Comparison of ENCODE assay signal across 15 mouse cellular contexts in the genomic region with DNA sequence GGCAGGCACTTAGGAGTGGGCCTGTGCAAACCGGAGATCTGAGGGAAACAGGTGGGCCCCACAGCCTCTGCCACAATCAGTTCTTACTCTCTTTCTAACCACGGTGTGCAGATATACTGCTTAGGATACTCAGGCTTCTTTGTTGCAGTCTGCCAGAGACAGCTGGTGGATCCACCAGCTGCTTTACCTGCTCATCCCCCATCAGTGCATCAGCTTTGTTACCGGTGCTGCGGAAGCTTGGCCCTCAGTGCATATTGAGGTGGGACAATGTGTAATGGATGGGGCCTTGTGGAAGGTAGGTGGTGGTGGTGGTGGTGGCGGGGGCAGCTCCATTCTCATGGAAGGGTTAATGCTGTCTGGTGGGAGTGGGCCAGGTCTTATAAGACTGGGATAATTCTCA.
"Had no signal": no experiment of that assay in that cellular context is flagged by ENCODE, and none has a peak within 500 bp of the region (broad histone marks: within the 10 kb centered on the region; RNA-seq: fewer than 3 reads in every experiment).

No protein-coding gene starts in this region.

- H3K4me3 ChIP-seq: neural tube, embryonic 15.5 days; stomach, embryonic 15.5 days had no signal

- H3K36me3 ChIP-seq: neural tube, embryonic 15.5 days; stomach, embryonic 15.5 days had no signal

- H3K4me2 ChIP-seq: neural tube, embryonic 15.5 days; stomach, embryonic 15.5 days had no signal

- H3K9me3 ChIP-seq: neural tube, embryonic 15.5 days; stomach, embryonic 15.5 days had no signal

- H3K9ac ChIP-seq: neural tube, embryonic 15.5 days; stomach, embryonic 15.5 days had no signal

- H3K27ac ChIP-seq: neural tube, embryonic 15.5 days; stomach, embryonic 15.5 days; stomach, postnatal 0 days had no signal

- DNase-seq: retina, postnatal 1 day; right cerebral cortex, adult 18-20 months; right cerebral cortex, postnatal 14 days; right cerebral cortex, postnatal 25 days; right cerebral cortex, postnatal 4 days; spleen, adult 18-20 months; thymus, adult 18-20 months; thymus, adult 2 months; thymus, postnatal 14 days; thymus, postnatal 25 days; thymus, postnatal 36 days; thymus, postnatal 4 days had no signal
